Mouse (Mus musculus): Measurements from ENCODE around the gene Stat4. TPM values are rescaled to one million over a fixed set of nuclear protein-coding genes. Genes with fewer than 3 reads are reported as not detected.

Stat4 gene
- polyA plus RNA-seq, 1 experiment: not detected

- no peaks in the 10 kb centered on the region for H3K36me3 ChIP-seq (ENCODE audit: control insufficient read depth, insufficient read depth)
- H3K4me3 ChIP-seq: no peak overlapping the region
- H3ac ChIP-seq (ENCODE audit: control insufficient read depth, insufficient read length): no peak overlapping the region
- no peak overlapping the region for H3K4me2 ChIP-seq (ENCODE audit: low read depth)
- H3K79me2 ChIP-seq (ENCODE audit: control insufficient read depth, insufficient read depth): no peaks in the 10 kb centered on the region
- TF ChIP-seq MYOG (IDR thresholded peaks at IDR 0.05; ENCODE audit: control insufficient read depth in 1 of 3, insufficient read depth in 1 of 3, insufficient read length in 2 of 3, low read depth in 2 of 3) (no peak), SRF (IDR thresholded peaks at IDR 0.05; ENCODE audit: control insufficient read depth, insufficient read length, low read depth) (no peak), CEBPB (IDR thresholded peaks at IDR 0.05; ENCODE audit: insufficient read depth, poor library complexity, severe bottlenecking) (no peak), MAX (IDR thresholded peaks at IDR 0.05; ENCODE audit: low read depth) (no peak), USF1 (IDR thresholded peaks at IDR 0.05; ENCODE audit: low read depth) (no peak), POLR2A (IDR thresholded peaks at IDR 0.05; ENCODE audit: insufficient read length, low read depth) (no peak), TCF3 (IDR thresholded peaks at IDR 0.05; ENCODE audit: insufficient read length, low read depth) (no peak), MYOD1 (IDR thresholded peaks at IDR 0.05; ENCODE audit: control insufficient read depth in 1 of 3, insufficient read length in 2 of 3, low read depth in 2 of 3) (no peak), TCF12 (IDR thresholded peaks at IDR 0.05; ENCODE audit: insufficient read depth, poor library complexity, severe bottlenecking) (no peak), POLR2AphosphoS2 (IDR thresholded peaks at IDR 0.05; ENCODE audit: insufficient read length, low read depth) (no peak), E2F4 (IDR thresholded peaks at IDR 0.05; ENCODE audit: insufficient read depth) (no peak), REST (IDR thresholded peaks at IDR 0.05; ENCODE audit: insufficient read depth, insufficient read length) (no peak)
- H3K27me3 ChIP-seq (ENCODE audit: control insufficient read depth, insufficient read depth, insufficient read length): no peaks in the 10 kb centered on the region
Observed at GRCm38 (mm10) chr1:52048711-52049110, 61.8 kb downstream of the Stat4 start.

GRCm38 (mm10) chr1:52049827-52050226 lies 62.9 kb downstream of the Stat4 start:
- Histone ChIP-seq H3ac (ENCODE audit: control insufficient read depth, insufficient read length) (no peak overlapping the region), H3K4me2 (ENCODE audit: low read depth) (no peak overlapping the region), H3K36me3 (ENCODE audit: control insufficient read depth, insufficient read depth) (no peaks in the 10 kb centered on the region), H3K27me3 (ENCODE audit: control insufficient read depth, insufficient read depth, insufficient read length) (no peaks in the 10 kb centered on the region), H3K79me2 (ENCODE audit: control insufficient read depth, insufficient read depth) (no peaks in the 10 kb centered on the region), H3K4me3 (no peak overlapping the region)
- TF ChIP-seq E2F4 (IDR thresholded peaks at IDR 0.05; ENCODE audit: insufficient read depth): no peak
- TF ChIP-seq TCF12 (IDR thresholded peaks at IDR 0.05; ENCODE audit: insufficient read depth, poor library complexity, severe bottlenecking): no peak
- no peak for TF ChIP-seq CEBPB (IDR thresholded peaks at IDR 0.05; ENCODE audit: insufficient read depth, poor library complexity, severe bottlenecking)
- no peak for TF ChIP-seq MYOD1 (IDR thresholded peaks at IDR 0.05; ENCODE audit: control insufficient read depth in 1 of 3, insufficient read length in 2 of 3, low read depth in 2 of 3)

- Histone ChIP-seq H3K4me3 (no peak overlapping the region), H3K27me3 (ENCODE audit: control insufficient read depth, insufficient read depth, insufficient read length) (no peaks in the 10 kb centered on the region), H3ac (ENCODE audit: control insufficient read depth, insufficient read length) (no peak overlapping the region), H3K4me2 (ENCODE audit: low read depth) (no peak overlapping the region), H3K36me3 (ENCODE audit: control insufficient read depth, insufficient read depth) (no peaks in the 10 kb centered on the region), H3K79me2 (ENCODE audit: control insufficient read depth, insufficient read depth) (no peaks in the 10 kb centered on the region)
- TF ChIP-seq TCF12 (IDR thresholded peaks at IDR 0.05; ENCODE audit: insufficient read depth, poor library complexity, severe bottlenecking) (no peak), REST (IDR thresholded peaks at IDR 0.05; ENCODE audit: insufficient read depth, insufficient read length) (no peak), TCF3 (IDR thresholded peaks at IDR 0.05; ENCODE audit: insufficient read length, low read depth) (no peak), E2F4 (IDR thresholded peaks at IDR 0.05; ENCODE audit: insufficient read depth) (no peak), MYOD1 (IDR thresholded peaks at IDR 0.05; ENCODE audit: control insufficient read depth in 1 of 3, insufficient read length in 2 of 3, low read depth in 2 of 3) (no peak), POLR2A (IDR thresholded peaks at IDR 0.05; ENCODE audit: insufficient read length, low read depth) (no peak), MYOG (IDR thresholded peaks at IDR 0.05; ENCODE audit: control insufficient read depth in 1 of 3, insufficient read depth in 1 of 3, insufficient read length in 2 of 3, low read depth in 2 of 3) (no peak), SRF (IDR thresholded peaks at IDR 0.05; ENCODE audit: control insufficient read depth, insufficient read length, low read depth) (no peak), POLR2AphosphoS2 (IDR thresholded peaks at IDR 0.05; ENCODE audit: insufficient read length, low read depth) (no peak), USF1 (IDR thresholded peaks at IDR 0.05; ENCODE audit: low read depth) (no peak)
Observed at GRCm38 (mm10) chr1:52051542-52051941, 64.6 kb downstream of the Stat4 start.

- no peaks in the 10 kb centered on the region for H3K27me3 ChIP-seq (ENCODE audit: control insufficient read depth, insufficient read depth, insufficient read length)
- no peaks in the 10 kb centered on the region for H3K36me3 ChIP-seq (ENCODE audit: control insufficient read depth, insufficient read depth)
- no peak overlapping the region for H3K4me2 ChIP-seq (ENCODE audit: low read depth)
- TF ChIP-seq CEBPB (IDR thresholded peaks at IDR 0.05; ENCODE audit: insufficient read depth, poor library complexity, severe bottlenecking) (no peak), POLR2A (IDR thresholded peaks at IDR 0.05; ENCODE audit: insufficient read length, low read depth) (no peak), POLR2AphosphoS2 (IDR thresholded peaks at IDR 0.05; ENCODE audit: insufficient read length, low read depth) (no peak), E2F4 (IDR thresholded peaks at IDR 0.05; ENCODE audit: insufficient read depth) (no peak), MYOG (IDR thresholded peaks at IDR 0.05; ENCODE audit: control insufficient read depth in 1 of 3, insufficient read depth in 1 of 3, insufficient read length in 2 of 3, low read depth in 2 of 3) (no peak), USF1 (IDR thresholded peaks at IDR 0.05; ENCODE audit: low read depth) (no peak), TCF12 (IDR thresholded peaks at IDR 0.05; ENCODE audit: insufficient read depth, poor library complexity, severe bottlenecking) (no peak), TCF3 (IDR thresholded peaks at IDR 0.05; ENCODE audit: insufficient read length, low read depth) (no peak), MAX (IDR thresholded peaks at IDR 0.05; ENCODE audit: low read depth) (no peak), MYOD1 (IDR thresholded peaks at IDR 0.05; ENCODE audit: control insufficient read depth in 1 of 3, insufficient read length in 2 of 3, low read depth in 2 of 3) (no peak), SRF (IDR thresholded peaks at IDR 0.05; ENCODE audit: control insufficient read depth, insufficient read length, low read depth) (no peak), REST (IDR thresholded peaks at IDR 0.05; ENCODE audit: insufficient read depth, insufficient read length) (no peak)
- no peak overlapping the region for H3K4me3 ChIP-seq
- no peaks in the 10 kb centered on the region for H3K79me2 ChIP-seq (ENCODE audit: control insufficient read depth, insufficient read depth)
- H3ac ChIP-seq (ENCODE audit: control insufficient read depth, insufficient read length): no peak overlapping the region
Observed at GRCm38 (mm10) chr1:52052910-52053309, 66.0 kb downstream of the Stat4 start.

GRCm38 (mm10) chr1:52055947-52056346 lies 69.0 kb downstream of the Stat4 start:
- no peaks in the 10 kb centered on the region for H3K27me3 ChIP-seq (ENCODE audit: control insufficient read depth, insufficient read depth, insufficient read length)

More at GRCm38 (mm10) chr1:52055947-52056346, 69.0 kb downstream of the Stat4 start:
- no peak overlapping the region for H3K4me2 ChIP-seq (ENCODE audit: low read depth)
- H3ac ChIP-seq (ENCODE audit: control insufficient read depth, insufficient read length): no peak overlapping the region
- no peaks in the 10 kb centered on the region for H3K36me3 ChIP-seq (ENCODE audit: control insufficient read depth, insufficient read depth)
- no peak overlapping the region for H3K4me3 ChIP-seq
- H3K79me2 ChIP-seq (ENCODE audit: control insufficient read depth, insufficient read depth): no peaks in the 10 kb centered on the region
- TF ChIP-seq MYOG (IDR thresholded peaks at IDR 0.05; ENCODE audit: control insufficient read depth in 1 of 3, insufficient read depth in 1 of 3, insufficient read length in 2 of 3, low read depth in 2 of 3) (no peak), CEBPB (IDR thresholded peaks at IDR 0.05; ENCODE audit: insufficient read depth, poor library complexity, severe bottlenecking) (no peak), POLR2A (IDR thresholded peaks at IDR 0.05; ENCODE audit: insufficient read length, low read depth) (no peak), MAX (IDR thresholded peaks at IDR 0.05; ENCODE audit: low read depth) (no peak), TCF12 (IDR thresholded peaks at IDR 0.05; ENCODE audit: insufficient read depth, poor library complexity, severe bottlenecking) (no peak), MYOD1 (IDR thresholded peaks at IDR 0.05; ENCODE audit: control insufficient read depth in 1 of 3, insufficient read length in 2 of 3, low read depth in 2 of 3) (no peak), TCF3 (IDR thresholded peaks at IDR 0.05; ENCODE audit: insufficient read length, low read depth) (no peak), POLR2AphosphoS2 (IDR thresholded peaks at IDR 0.05; ENCODE audit: insufficient read length, low read depth) (no peak), USF1 (IDR thresholded peaks at IDR 0.05; ENCODE audit: low read depth) (no peak), REST (IDR thresholded peaks at IDR 0.05; ENCODE audit: insufficient read depth, insufficient read length) (no peak), E2F4 (IDR thresholded peaks at IDR 0.05; ENCODE audit: insufficient read depth) (no peak), SRF (IDR thresholded peaks at IDR 0.05; ENCODE audit: control insufficient read depth, insufficient read length, low read depth) (no peak)

Measured in myocyte (in vitro differentiated cells).